Mouse (Mus musculus) natural killer cell, adult 2 months (primary cell): Measurements from ENCODE around the gene Ankrd12.
A peak's percentile ranks its signal among the peaks of the same experiment; 100 is the strongest.

Experiments used
- DNase-seq, 2 experiments: peaks; one replicate each; pipeline ENCODE4 v3.0.0; 2022; ENCODE audit warnings: low spot score in 2 of 2

The Ankrd12 gene

DNA sequence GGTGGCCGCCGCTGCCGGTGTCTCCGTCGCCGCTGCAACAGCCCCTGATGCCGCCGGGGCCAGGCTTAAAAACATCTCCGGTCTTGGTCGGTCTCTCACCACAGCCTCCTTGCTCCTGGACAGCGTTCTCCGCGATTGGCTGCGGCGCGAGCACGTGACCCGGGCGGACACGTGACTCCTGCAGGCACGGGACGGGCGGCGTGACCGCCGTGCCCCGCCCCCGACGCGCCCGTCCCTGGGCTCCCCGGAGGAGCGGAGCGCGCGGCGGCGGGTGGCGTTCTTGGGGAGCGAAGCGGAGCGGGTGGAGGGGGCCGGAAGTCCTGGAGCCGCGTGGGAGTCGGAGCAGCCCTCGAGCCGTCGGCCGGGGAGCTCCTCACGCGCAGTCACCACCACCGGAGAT is at the start of gene Ankrd12:
Gene Ankrd12 (minus strand): TSS at position 156 of the 400 bp plus-strand sequence.
- DNase-seq = peak; percentile 92 to 95

GRCm38 (mm10) chr17:66125211-66125610 is 48.3 kb upstream of the Ankrd12 start:
- no peak for DNase-seq

GRCm38 (mm10) chr17:66123816-66124610 is 47.1 kb upstream of the Ankrd12 start:
- no peak for DNase-seq

DNA sequence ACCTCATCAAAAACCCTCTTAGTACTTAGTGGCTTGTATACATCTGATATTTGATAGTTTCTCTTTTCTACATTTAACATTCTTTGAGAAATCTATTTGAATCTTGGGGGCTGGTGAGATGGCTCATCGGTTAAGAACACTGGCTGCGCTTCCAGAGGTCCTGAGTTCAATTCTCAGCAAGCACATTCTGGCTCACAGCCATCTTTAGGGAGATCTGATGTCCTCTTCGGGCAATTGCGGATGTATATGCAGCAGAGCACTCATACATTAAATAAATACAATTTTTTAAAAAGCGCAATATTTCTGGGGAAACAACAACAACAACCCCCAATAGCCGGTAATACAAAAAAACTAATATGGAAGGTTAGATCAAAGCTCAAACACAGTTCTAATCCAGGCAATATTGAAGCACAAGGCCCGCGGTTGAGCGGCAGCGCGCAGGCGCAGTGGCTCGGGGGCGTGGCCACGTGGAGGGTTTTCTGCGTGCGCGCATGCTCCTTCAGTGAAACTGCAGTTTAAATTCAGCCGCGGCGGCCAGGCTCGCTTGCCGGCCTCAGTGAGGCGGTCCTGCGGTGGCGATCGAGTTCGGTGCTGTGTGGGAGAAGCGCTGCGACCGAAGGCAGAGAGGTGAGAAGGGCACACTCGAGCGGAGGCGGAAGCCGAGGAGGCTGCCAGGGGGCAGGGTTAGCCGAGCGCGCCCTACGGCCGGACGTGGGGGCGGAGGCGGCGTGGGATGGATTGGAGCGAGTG is 46.4 kb upstream of the Ankrd12 start, which contains the start of gene Ddx11:
Gene Ddx11 (plus strand): TSS at position 455 of the 750 bp plus-strand sequence.
- peak; percentile 92 to 93 for DNase-seq

DNA sequence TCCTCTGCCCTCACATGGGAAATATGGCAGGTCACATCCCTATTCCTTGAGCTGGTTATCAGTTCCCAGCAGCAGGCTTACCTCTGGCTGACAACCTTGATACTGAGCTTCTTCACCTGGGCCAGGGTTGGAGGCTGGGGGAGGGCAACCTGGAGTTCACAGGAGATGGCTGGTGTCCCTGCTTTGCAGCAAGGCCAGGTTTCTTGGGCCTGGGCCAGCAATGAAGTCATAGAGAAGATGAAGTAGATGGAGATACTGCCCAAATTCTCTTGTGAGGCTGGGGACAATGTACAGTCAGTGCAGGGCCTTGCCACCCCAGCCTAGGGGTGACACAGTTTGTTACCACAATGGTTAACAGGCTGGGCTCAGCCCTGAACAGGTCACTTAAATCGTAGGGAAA is 43.8 kb upstream of the Ankrd12 start:
- DNase-seq = no peak

- DNase-seq = no peak
Observed at GRCm38 (mm10) chr17:66118991-66119390, 42.1 kb upstream of the Ankrd12 start.

DNA sequence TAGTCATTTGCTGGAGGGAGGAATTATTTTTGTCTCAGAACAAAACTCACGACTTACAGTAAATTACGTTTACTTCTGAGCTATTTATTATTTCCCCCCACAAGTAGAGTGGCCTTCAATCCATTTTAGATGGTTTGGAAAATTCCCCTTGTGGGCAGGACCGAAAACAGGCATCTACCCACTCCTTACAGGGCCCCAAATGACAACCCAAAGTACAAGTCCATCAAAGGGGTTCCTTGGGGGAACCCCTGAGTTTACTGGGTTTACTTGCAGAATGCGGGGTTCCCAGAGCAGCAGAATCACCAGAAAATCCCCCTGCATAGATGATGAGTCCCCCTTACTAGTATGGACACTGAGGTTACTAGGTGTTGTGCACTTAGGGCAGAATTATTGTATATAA is 35.3 kb upstream of the Ankrd12 start:
- no peak for DNase-seq

DNA sequence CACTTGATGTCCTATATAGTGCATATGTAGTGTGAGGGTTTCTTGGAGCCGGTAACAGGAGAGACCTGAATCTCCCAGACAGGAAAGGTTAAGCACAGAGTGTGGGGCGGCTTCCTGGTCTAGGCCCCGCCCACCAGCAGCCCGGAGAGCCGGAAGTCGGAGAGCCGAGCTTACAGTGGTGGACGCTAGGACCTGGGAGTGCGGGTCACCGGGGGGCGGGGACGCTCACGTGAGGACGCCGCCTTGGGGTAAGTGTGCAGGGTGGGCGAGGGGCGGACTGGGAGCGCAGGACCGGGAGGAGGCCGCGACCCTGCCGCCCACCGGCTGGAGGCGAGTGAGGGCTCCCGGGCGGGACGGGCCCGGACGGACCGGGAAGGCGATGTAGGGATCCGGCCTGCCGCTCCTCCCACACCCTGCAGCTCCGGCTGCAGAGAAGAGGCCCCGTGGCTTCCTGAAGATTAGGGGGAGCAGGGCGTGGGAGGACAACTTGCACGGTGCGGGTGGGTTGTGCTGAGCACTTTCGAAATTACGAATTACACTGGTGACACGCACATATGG is 34.6 kb upstream of the Ankrd12 start, which contains the start of gene Washc1:
Gene Washc1 (plus strand): TSS at position 144 of the 558 bp plus-strand sequence.
- peak; percentile 79 to 85 for DNase-seq

- DNase-seq = peak; percentile 11 to 23
Observed at GRCm38 (mm10) chr17:66110746-66111145, 33.9 kb upstream of the Ankrd12 start.

GRCm38 (mm10) chr17:66108198-66108597 is 31.3 kb upstream of the Ankrd12 start:
- no peak for DNase-seq

DNA sequence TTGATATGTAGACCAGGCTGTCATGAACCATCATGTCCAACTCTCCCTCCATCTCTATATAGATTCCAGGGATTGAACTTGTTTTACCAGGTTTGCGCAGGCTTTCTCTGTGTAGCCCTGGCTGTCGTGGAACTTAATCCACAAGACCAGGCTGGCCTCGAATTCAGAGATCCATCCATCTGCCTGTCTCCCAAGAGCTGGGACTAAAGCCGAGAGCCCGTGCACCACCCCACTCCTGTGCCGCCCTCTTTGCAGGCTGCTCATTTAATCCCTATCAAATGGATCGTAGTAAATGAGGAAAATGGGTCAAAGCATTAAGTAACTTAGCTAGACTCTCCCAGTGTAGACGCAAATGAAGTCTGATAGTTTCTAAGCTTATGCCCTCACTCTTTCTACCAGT is 30.6 kb upstream of the Ankrd12 start:
- no peak for DNase-seq

DNA sequence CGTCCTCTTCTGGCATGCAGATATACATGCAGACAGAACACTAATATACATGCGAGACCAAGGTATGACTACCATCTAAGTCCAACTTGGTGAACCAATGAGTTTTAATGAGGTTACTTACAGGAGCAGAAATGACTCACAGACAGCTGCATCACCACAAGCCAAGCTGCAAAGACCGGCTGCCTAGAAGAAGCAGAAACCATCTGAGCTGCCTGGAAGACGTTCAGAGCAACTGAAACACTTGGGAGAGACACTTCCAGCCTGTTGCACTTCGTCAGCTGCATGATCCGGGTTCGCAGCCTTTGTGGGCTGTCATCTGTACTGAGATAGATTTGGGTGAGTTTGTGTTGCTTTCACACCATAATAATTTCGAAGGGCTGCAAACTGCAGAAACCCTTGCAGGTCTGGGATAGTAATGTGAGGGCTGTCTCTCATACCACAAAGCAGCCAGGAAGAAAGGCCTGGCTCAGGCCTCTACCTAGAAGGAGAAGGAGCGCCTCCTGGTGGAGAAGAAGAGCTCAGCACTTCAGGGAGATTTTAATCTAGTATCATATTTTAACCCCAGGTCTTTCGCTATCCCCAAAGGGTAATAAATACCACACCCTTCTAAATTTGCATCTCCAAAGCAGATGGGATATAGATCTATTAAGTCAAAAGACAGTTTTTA is 29.8 kb upstream of the Ankrd12 start:
- DNase-seq = peak; percentile 55 to 73

- no peak for DNase-seq
Observed at GRCm38 (mm10) chr17:66104076-66104475, 27.2 kb upstream of the Ankrd12 start.

DNA sequence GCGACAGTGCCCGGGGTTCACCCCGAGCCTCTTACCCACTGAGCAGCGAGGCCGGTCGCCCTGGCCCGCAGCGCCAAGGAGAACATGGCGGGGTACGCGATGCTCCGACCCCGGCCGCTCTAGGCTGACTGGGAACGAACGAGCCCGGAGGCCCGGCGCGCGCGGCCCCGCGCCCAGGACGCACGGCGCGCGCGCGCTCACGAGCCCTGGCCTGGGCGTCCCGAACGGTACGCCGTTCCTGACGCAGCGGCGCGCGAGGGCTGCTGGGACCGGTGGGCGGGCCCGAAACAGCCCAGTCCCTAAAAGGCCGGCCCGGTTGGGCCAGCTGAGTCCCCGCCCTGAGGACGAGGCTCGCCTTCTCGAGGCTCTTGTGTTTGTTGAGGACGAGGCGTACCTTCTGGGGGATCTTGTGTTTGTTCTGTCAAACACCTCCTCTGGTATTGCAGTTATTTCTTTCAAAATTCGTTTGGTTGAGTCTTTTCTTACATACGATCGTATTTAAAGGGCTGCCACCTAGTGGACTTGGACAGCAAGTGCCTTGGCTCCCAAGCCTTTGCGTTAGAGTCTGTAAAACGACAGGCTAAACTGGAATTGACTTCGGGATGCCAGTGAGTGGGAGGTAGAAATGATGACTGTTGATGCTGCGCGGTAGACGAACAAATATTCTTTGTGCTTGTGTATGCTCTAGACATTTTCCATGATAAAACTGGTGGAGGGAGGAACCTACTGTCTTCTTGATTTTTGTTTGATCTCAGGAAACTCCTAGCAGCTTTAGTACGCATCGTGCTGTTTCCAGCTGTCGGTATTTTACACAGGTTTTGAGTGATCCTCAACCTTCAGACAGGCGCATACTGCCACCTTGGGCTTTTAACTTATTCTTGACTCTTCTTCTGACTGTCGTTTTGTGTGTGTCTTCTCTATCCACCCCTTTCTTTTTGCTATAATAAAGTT is 24.8 kb upstream of the Ankrd12 start, which contains the start of gene Ndufv2:
Gene Ndufv2 (minus strand): TSS at position 180 of the 951 bp plus-strand sequence.
- DNase-seq = peak; percentile 82 to 89

- no peak for DNase-seq
Observed at GRCm38 (mm10) chr17:66100566-66101379, 23.9 kb upstream of the Ankrd12 start.

DNA sequence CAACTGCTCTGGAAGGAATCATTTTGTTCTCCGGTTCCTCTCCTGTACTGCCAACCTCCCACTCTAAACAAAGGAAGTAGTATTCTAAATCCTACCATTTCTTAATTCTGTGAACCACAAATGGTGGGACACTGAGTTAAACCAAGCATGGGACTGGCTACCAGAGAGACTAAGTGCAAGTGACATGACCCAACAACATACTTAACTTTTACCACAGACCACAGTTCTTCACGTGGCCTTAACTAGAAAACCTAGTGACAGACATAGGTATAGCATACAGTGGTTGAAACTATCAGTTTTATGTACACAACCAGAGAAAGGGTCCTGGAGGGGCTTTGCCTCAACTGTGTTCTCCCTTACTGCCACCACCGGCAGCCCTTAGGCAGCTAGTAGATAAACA is 15.8 kb upstream of the Ankrd12 start:
- no peak for DNase-seq

- DNase-seq = no peak
Observed at GRCm38 (mm10) chr17:66092065-66092464, 15.2 kb upstream of the Ankrd12 start.

- no peak for DNase-seq
Observed at GRCm38 (mm10) chr17:66091392-66091791, 14.5 kb upstream of the Ankrd12 start.

- DNase-seq = no peak
Observed at GRCm38 (mm10) chr17:66090251-66090650, 13.4 kb upstream of the Ankrd12 start.

DNA sequence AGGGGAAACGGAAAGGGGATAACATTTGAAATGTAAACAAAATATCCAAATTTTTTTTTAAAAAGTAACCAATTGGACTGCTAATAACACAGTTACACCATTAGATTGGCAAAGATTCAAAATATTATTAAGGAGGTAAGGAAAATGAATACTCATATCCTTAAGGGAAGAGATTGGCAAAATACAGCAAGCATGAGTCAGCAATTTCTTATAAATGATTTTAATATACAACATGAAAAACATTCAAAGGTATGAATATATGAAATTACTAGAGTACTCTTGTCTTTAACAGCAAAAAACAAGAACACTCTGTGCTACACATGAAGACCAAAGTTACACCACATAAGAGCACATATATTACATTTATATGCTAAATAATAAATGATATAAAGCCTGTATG is 8.1 kb upstream of the Ankrd12 start:
- DNase-seq = no peak
